Mouse (Mus musculus): ENCODE data around the gene Toe1. TPM values are rescaled to one million over a fixed set of nuclear protein-coding genes. Genes with fewer than 3 reads are reported as not detected.

The Toe1 gene
- polyA plus RNA-seq, 1 experiment from 2014 or later: 41.1 TPM

DNA sequence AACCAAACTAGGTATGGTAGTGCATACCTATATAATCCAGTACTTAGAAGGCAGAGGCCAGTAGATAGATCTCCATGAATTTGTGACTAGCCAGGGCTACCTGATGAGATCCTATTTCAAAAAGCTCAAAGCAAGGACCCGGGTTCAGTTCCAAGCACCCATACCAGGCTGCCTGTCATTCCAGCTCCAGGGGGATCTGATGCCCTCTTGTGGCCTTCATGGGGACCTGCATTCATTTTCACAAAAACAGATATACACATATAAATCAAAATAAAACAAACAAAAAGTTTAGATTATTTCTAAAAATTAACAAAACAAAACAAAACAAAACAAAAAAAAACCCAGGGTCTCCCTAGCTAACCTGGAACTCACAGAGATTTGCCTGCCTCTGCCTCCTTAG is 20.9 kb downstream of the Toe1 start:
- no peak for ATAC-seq (ENCODE audit: insufficient number of reproducible peaks, low FRiP score, low TSS enrichment, low read depth)
- no peak overlapping the region for H3K27ac ChIP-seq (replicated peaks; ENCODE audit: low read depth, low read length)
- H3K4me1 ChIP-seq (ENCODE audit: control insufficient read depth, insufficient read depth, low read length): no peaks in the 10 kb centered on the region
- H3K4me3 ChIP-seq (ENCODE audit: low read depth, low read length): no peak overlapping the region
- H3K4me2 ChIP-seq (ENCODE audit: low read depth, severe bottlenecking): no peak overlapping the region
- H3K9ac ChIP-seq (ENCODE audit: low read length): no peak overlapping the region
- H3K36me3 ChIP-seq (ENCODE audit: control insufficient read depth, insufficient read depth, low read length): no peaks in the 10 kb centered on the region
- 97% methylated on average over 1 of the region's 1 CpGs for WGBS
- no peaks in the 10 kb centered on the region for H3K9me3 ChIP-seq (ENCODE audit: control insufficient read depth, low read length)
- H3K27me3 ChIP-seq (ENCODE audit: control insufficient read depth, insufficient read depth, low read length): no peaks in the 10 kb centered on the region
- DNase-seq (ENCODE audit: low spot score): no peak

DNA sequence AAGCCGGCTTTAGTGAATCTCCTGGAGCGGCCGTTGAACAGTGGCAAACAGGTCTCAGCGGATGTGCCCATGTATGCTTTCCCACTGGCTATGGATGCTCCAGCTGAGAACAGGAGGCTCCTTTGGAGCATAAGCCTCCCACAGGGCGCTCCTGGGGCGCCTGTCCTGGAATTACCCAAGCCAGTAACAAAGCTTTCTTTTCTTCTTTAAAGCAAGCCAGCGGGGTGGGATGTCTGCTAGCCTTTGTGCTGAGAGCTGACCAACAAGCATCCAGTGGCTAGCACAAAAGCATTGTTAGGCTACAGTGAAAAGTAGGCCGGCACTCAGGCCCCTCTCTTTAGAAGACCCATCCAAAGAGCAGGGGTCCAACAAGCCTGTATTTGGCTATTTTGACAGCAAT is 25.3 kb downstream of the Toe1 start:
- DNase-seq (ENCODE audit: low spot score): no peak
- 30% methylated on average over 8 of the region's 8 CpGs for WGBS

DNA sequence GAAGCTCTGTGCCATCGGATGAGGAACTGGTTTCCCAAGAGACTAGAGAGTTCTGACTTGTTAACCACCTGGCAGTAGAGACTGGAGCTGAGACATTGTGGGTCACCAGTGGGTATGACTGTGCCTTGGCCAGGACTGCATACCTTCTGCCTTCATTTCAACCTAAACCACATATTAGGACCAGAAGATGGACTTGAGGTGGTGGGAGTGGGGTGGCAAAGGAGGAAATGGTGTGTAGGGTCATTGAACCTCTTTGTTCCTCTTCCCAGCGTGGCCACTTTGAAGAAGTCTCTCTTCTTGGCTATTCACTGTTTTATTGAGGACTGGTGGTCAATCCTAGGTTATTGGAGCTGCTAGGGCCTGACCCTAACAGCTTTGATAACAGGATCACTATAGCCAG is 26.1 kb downstream of the Toe1 start:
- 45% methylated on average over 2 of the region's 2 CpGs for WGBS
- no peaks in the 10 kb centered on the region for H3K36me3 ChIP-seq (ENCODE audit: control insufficient read depth, insufficient read depth, low read length)
- no peak for DNase-seq (ENCODE audit: low spot score)

More for the DNA sequence above, 25.3 kb downstream of the Toe1 start:
- Histone ChIP-seq H3K27ac (replicated peaks; ENCODE audit: low read depth, low read length) (no peak overlapping the region), H3K4me2 (ENCODE audit: low read depth, severe bottlenecking) (no peak overlapping the region), H3K9ac (ENCODE audit: low read length) (no peak overlapping the region), H3K9me3 (ENCODE audit: control insufficient read depth, low read length) (no peaks in the 10 kb centered on the region), H3K36me3 (ENCODE audit: control insufficient read depth, insufficient read depth, low read length) (no peaks in the 10 kb centered on the region), H3K4me1 (ENCODE audit: control insufficient read depth, insufficient read depth, low read length) (no peaks in the 10 kb centered on the region), H3K27me3 (ENCODE audit: control insufficient read depth, insufficient read depth, low read length) (no peaks in the 10 kb centered on the region), H3K4me3 (ENCODE audit: low read depth, low read length) (no peak overlapping the region)
- no peak for ATAC-seq (ENCODE audit: insufficient number of reproducible peaks, low FRiP score, low TSS enrichment, low read depth)

DNA sequence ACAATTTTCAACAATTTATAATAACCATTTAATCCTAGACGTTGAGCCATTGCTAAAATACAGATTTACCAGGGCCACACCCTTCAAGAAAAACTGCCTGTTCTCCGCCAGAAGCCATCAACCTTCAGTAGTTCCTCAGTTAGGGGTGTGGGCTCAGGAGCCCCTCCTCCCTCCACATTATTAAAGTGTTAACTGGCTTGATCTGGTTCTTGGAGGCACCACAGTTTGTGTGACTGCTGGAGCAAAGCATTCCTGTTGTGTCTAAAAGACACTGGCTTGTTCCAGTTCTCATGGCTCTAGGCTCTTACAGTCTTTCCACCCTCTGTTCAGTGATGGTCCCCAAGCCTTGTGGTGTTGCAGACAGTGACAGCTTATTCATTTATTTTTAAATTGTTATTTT is 26.9 kb downstream of the Toe1 start:
- Histone ChIP-seq H3K4me2 (ENCODE audit: low read depth, severe bottlenecking) (no peak overlapping the region), H3K9me3 (ENCODE audit: control insufficient read depth, low read length) (no peaks in the 10 kb centered on the region), H3K9ac (ENCODE audit: low read length) (no peak overlapping the region), H3K27ac (replicated peaks; ENCODE audit: low read depth, low read length) (no peak overlapping the region), H3K4me1 (ENCODE audit: control insufficient read depth, insufficient read depth, low read length) (no peaks in the 10 kb centered on the region), H3K27me3 (ENCODE audit: control insufficient read depth, insufficient read depth, low read length) (no peaks in the 10 kb centered on the region), H3K36me3 (ENCODE audit: control insufficient read depth, insufficient read depth, low read length) (no peaks in the 10 kb centered on the region), H3K4me3 (ENCODE audit: low read depth, low read length) (no peak overlapping the region)
- no peak for ATAC-seq (ENCODE audit: insufficient number of reproducible peaks, low FRiP score, low TSS enrichment, low read depth)
- DNase-seq (ENCODE audit: low spot score): no peak
- 74% methylated on average over 2 of the region's 2 CpGs for WGBS

More for the DNA sequence above, 26.1 kb downstream of the Toe1 start:
- Histone ChIP-seq H3K4me3 (ENCODE audit: low read depth, low read length) (no peak overlapping the region), H3K27ac (replicated peaks; ENCODE audit: low read depth, low read length) (no peak overlapping the region), H3K4me2 (ENCODE audit: low read depth, severe bottlenecking) (no peak overlapping the region), H3K27me3 (ENCODE audit: control insufficient read depth, insufficient read depth, low read length) (no peaks in the 10 kb centered on the region), H3K9me3 (ENCODE audit: control insufficient read depth, low read length) (no peaks in the 10 kb centered on the region), H3K9ac (ENCODE audit: low read length) (no peak overlapping the region), H3K4me1 (ENCODE audit: control insufficient read depth, insufficient read depth, low read length) (no peaks in the 10 kb centered on the region)
- ATAC-seq (ENCODE audit: insufficient number of reproducible peaks, low FRiP score, low TSS enrichment, low read depth): no peak

DNA sequence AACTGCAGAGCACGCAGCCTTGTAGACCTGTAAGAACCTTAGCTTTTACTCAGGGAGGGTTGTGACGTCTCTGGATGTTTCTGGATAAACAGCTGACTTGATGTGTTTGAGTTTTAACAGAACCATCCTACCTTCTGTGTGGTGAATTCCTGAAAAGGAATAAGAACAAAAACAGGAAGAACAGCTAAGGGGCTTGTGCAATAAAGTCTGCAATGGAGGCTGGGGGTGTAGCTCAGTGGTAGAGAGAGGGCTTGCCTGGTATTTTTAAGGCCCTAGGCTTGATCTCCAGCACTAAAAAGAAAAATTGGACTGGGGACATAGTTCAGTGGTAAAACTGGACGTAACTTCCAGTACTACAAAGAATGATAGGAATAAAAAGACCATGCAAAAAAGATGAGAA is 30.4 kb downstream of the Toe1 start:
- Histone ChIP-seq H3K4me3 (ENCODE audit: low read depth, low read length) (no peak overlapping the region), H3K9ac (ENCODE audit: low read length) (no peak overlapping the region), H3K36me3 (ENCODE audit: control insufficient read depth, insufficient read depth, low read length) (no peaks in the 10 kb centered on the region), H3K4me1 (ENCODE audit: control insufficient read depth, insufficient read depth, low read length) (no peaks in the 10 kb centered on the region), H3K4me2 (ENCODE audit: low read depth, severe bottlenecking) (no peak overlapping the region), H3K9me3 (ENCODE audit: control insufficient read depth, low read length) (no peaks in the 10 kb centered on the region), H3K27ac (replicated peaks; ENCODE audit: low read depth, low read length) (no peak overlapping the region), H3K27me3 (ENCODE audit: control insufficient read depth, insufficient read depth, low read length) (no peaks in the 10 kb centered on the region)
- DNase-seq (ENCODE audit: low spot score) (no peak), ATAC-seq (ENCODE audit: insufficient number of reproducible peaks, low FRiP score, low TSS enrichment, low read depth) (no peak)
- 87% methylated on average over 3 of the region's 3 CpGs for WGBS

DNA sequence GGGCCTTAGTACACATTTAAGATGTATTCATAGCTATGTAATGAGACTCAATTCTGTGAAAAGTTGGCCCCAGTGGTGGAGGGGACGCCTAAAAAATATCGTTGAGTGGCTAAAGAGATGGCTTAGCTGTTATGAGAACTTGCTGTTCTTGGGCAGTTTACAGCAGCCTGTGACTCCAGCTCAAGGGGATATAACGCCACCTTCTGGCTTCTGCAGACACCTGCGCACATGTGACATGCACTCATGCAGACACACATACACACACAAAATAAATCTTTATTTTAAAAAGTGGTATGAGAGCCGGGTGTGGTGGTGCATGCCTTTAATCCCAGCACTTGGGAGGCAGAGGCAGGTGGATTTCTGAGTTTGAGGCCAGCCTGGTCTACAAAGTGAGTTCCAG is 31.0 kb downstream of the Toe1 start:
- WGBS: 91% methylated on average over 5 of the region's 5 CpGs
- ATAC-seq (ENCODE audit: insufficient number of reproducible peaks, low FRiP score, low TSS enrichment, low read depth): no peak
- no peaks in the 10 kb centered on the region for H3K27me3 ChIP-seq (ENCODE audit: control insufficient read depth, insufficient read depth, low read length)

DNA sequence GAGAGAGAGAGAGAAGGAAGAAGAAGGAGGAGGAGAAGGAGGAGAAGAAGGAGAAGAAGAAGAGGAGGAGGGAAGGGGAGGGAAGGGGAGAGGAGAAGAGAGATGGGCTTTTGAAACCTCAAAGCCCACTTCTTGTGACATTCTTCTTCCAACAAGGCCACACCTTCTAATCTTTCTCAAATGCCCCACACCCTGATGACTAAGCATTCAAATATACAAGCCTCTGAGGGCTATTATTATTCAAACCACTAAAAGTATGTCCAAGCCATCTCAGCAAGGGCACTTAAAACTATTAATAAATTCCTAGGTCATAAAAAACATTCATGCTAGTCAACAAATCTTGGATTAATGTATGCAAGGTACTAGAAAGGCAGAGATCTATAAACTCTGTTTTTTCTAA is 38.4 kb downstream of the Toe1 start:
- ATAC-seq (ENCODE audit: insufficient number of reproducible peaks, low FRiP score, low TSS enrichment, low read depth) (no peak), DNase-seq (ENCODE audit: low spot score) (no peak)
- H3K9me3 ChIP-seq (ENCODE audit: control insufficient read depth, low read length): no peaks in the 10 kb centered on the region
- no peaks in the 10 kb centered on the region for H3K4me1 ChIP-seq (ENCODE audit: control insufficient read depth, insufficient read depth, low read length)
- no peak overlapping the region for H3K9ac ChIP-seq (ENCODE audit: low read length)
- H3K27ac ChIP-seq (replicated peaks; ENCODE audit: low read depth, low read length): no peak overlapping the region
- no peaks in the 10 kb centered on the region for H3K27me3 ChIP-seq (ENCODE audit: control insufficient read depth, insufficient read depth, low read length)
- H3K4me3 ChIP-seq (ENCODE audit: low read depth, low read length): no peak overlapping the region
- H3K4me2 ChIP-seq (ENCODE audit: low read depth, severe bottlenecking): no peak overlapping the region
- H3K36me3 ChIP-seq (ENCODE audit: control insufficient read depth, insufficient read depth, low read length): no peaks in the 10 kb centered on the region

More for the DNA sequence above, 31.0 kb downstream of the Toe1 start:
- Histone ChIP-seq H3K9me3 (ENCODE audit: control insufficient read depth, low read length) (no peaks in the 10 kb centered on the region), H3K4me1 (ENCODE audit: control insufficient read depth, insufficient read depth, low read length) (no peaks in the 10 kb centered on the region), H3K27ac (replicated peaks; ENCODE audit: low read depth, low read length) (no peak overlapping the region), H3K36me3 (ENCODE audit: control insufficient read depth, insufficient read depth, low read length) (no peaks in the 10 kb centered on the region), H3K4me2 (ENCODE audit: low read depth, severe bottlenecking) (no peak overlapping the region), H3K9ac (ENCODE audit: low read length) (no peak overlapping the region), H3K4me3 (ENCODE audit: low read depth, low read length) (no peak overlapping the region)
- DNase-seq (ENCODE audit: low spot score): no peak

DNA sequence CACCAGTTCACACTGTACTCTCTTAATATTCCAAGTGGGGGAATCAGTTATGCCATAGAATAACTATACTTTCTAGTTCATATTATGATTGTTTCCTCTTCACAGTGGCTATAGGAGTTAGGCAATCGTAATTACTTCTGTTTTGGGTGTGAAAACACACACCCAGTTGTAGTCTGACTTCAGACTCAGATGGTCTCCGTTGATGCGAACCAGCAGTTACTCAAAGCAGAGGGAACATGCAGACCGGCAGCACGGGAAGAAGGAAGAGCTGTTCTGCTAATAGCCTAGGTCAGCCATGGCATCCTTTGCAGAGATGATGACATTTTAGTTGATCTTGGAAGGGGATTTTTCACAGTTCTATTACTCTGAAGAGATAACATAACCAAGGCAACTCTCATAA is 38.9 kb downstream of the Toe1 start:
- DNase-seq (ENCODE audit: low spot score) (no peak), ATAC-seq (ENCODE audit: insufficient number of reproducible peaks, low FRiP score, low TSS enrichment, low read depth) (no peak)
- WGBS: 87% methylated on average over 5 of the region's 5 CpGs
- Histone ChIP-seq H3K4me2 (ENCODE audit: low read depth, severe bottlenecking) (no peak overlapping the region), H3K4me3 (ENCODE audit: low read depth, low read length) (no peak overlapping the region), H3K27me3 (ENCODE audit: control insufficient read depth, insufficient read depth, low read length) (no peaks in the 10 kb centered on the region), H3K4me1 (ENCODE audit: control insufficient read depth, insufficient read depth, low read length) (no peaks in the 10 kb centered on the region), H3K9me3 (ENCODE audit: control insufficient read depth, low read length) (no peaks in the 10 kb centered on the region), H3K27ac (replicated peaks; ENCODE audit: low read depth, low read length) (no peak overlapping the region), H3K9ac (ENCODE audit: low read length) (no peak overlapping the region), H3K36me3 (ENCODE audit: control insufficient read depth, insufficient read depth, low read length) (no peaks in the 10 kb centered on the region)

DNA sequence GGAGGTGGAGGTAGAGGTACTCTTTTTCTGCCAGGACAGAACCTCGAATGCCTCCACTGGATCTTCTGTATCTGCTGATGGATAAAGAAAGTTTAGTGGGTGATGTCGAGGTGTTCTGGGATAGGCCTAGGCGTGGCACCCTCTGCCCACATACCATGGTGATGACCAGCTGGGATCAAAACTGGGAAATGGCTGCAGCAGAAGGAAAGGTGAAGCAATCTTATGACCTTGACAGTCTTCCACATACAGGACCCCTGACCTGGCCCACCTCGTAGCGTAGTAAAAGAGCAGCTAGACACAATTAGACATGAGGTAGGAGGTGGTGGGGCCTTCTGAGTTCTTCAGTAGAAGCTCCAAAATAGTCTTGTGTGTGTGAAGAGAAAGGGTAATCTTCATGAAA is 43.4 kb downstream of the Toe1 start:
- no peak for DNase-seq (ENCODE audit: low spot score)
- Histone ChIP-seq H3K27me3 (ENCODE audit: control insufficient read depth, insufficient read depth, low read length) (no peaks in the 10 kb centered on the region), H3K27ac (replicated peaks; ENCODE audit: low read depth, low read length) (no peak overlapping the region), H3K36me3 (ENCODE audit: control insufficient read depth, insufficient read depth, low read length) (no peaks in the 10 kb centered on the region), H3K4me1 (ENCODE audit: control insufficient read depth, insufficient read depth, low read length) (no peaks in the 10 kb centered on the region), H3K4me3 (ENCODE audit: low read depth, low read length) (no peak overlapping the region), H3K9me3 (ENCODE audit: control insufficient read depth, low read length) (no peaks in the 10 kb centered on the region), H3K9ac (ENCODE audit: low read length) (no peak overlapping the region), H3K4me2 (ENCODE audit: low read depth, severe bottlenecking) (no peak overlapping the region)
- no peak for ATAC-seq (ENCODE audit: insufficient number of reproducible peaks, low FRiP score, low TSS enrichment, low read depth)
- 86% methylated on average over 5 of the region's 5 CpGs for WGBS
